Comparison of ENCODE assay signal across 14 mouse cellular contexts in genomic region chr10:20267032-20267431, GRCm38 (mm10). TPM values are rescaled to one million over a fixed set of nuclear protein-coding genes. Genes with fewer than 3 reads are reported as not detected.
DNase-seq lines count a peak whose midpoint lies in the region; ATAC-seq and TF ChIP-seq lines count a peak whose summit lies in the region.
"Had no signal": no experiment of that assay in that cellular context is flagged by ENCODE, and none has a peak within 500 bp of the region (broad histone marks: within the 10 kb centered on the region; RNA-seq: fewer than 3 reads in every experiment).

No protein-coding gene starts in this region.

- no peak for DNase-seq in forebrain, embryonic 11.5 days (ENCODE audit: low spot score)
- peak in 1 of 2 experiments; percentile 25 for DNase-seq in spleen, adult 2 months (ENCODE audit: low read depth in 1 of 2, low spot score in 2 of 2)
- no peak for DNase-seq in spleen, adult 12 weeks (ENCODE audit: low spot score)
- no peak for DNase-seq in cerebellum, adult 8-10 months
- no peak for DNase-seq in left cerebral cortex, postnatal 36 days (ENCODE audit: low spot score in 2 of 2)
- DNase-seq in cerebellum, adult 9-10 months, result no peak
- DNase-seq: embryo, embryonic 11 days; heart, postnatal 10 days; kidney, adult 2 months; layer of hippocampus, adult 9-11 months had no signal

- H3K9me3 ChIP-seq in forebrain, embryonic 13.5 days (replicated peaks), result no peaks in the 10 kb centered on the region
- no peaks in the 10 kb centered on the region for H3K9me3 ChIP-seq in forebrain, embryonic 11.5 days (ENCODE audit: control insufficient read depth, low read length)
- H3K9me3 ChIP-seq: limb, embryonic 13.5 days had no signal

- H3K27me3 ChIP-seq in forebrain, embryonic 13.5 days, result no peaks in the 10 kb centered on the region
- H3K27me3 ChIP-seq in forebrain, embryonic 11.5 days (ENCODE audit: control insufficient read depth, insufficient read depth, low read length), result no peaks in the 10 kb centered on the region
- no peaks in the 10 kb centered on the region for H3K27me3 ChIP-seq in spleen, adult 2 months (ENCODE audit: control insufficient read depth, insufficient read depth, low read length)

- TF ChIP-seq POLR2A in spleen, adult 2 months (IDR thresholded peaks at IDR 0.05; ENCODE audit: low read depth, low read length), result no peak; the same call in 1 of the 2 replicates

- H3K4me2 ChIP-seq in forebrain, embryonic 13.5 days, result no peak overlapping the region
- no peak overlapping the region for H3K4me2 ChIP-seq in forebrain, embryonic 11.5 days (ENCODE audit: low read depth, low read length, severe bottlenecking)
- H3K4me2 ChIP-seq: limb, embryonic 13.5 days had no signal

- no peak overlapping the region for H3K27ac ChIP-seq in forebrain, embryonic 13.5 days
- no peak overlapping the region for H3K27ac ChIP-seq in forebrain, embryonic 11.5 days (ENCODE audit: low read depth, low read length)
- peak overlapping the region; percentile 43 for H3K27ac ChIP-seq in spleen, adult 2 months (ENCODE audit: insufficient read depth, low read length)
- H3K27ac ChIP-seq: limb, embryonic 13.5 days; macrophage had no signal

- H3K9ac ChIP-seq in forebrain, embryonic 13.5 days, result no peak overlapping the region
- no peak overlapping the region for H3K9ac ChIP-seq in forebrain, embryonic 11.5 days (ENCODE audit: low read length)
- H3K9ac ChIP-seq: limb, embryonic 13.5 days had no signal

- H3K4me3 ChIP-seq in forebrain, embryonic 13.5 days, result no peak overlapping the region
- no peak overlapping the region for H3K4me3 ChIP-seq in forebrain, embryonic 11.5 days (ENCODE audit: low read depth, low read length)
- peak overlapping the region; percentile 52 for H3K4me3 ChIP-seq in spleen, adult 2 months (ENCODE audit: extremely low read depth, insufficient read depth, insufficient read length)
- H3K4me3 ChIP-seq: limb, embryonic 13.5 days had no signal

- 0 out of 2 replicates have a peak, but pooled peaks have one; percentile 27 for ATAC-seq in forebrain, embryonic 13.5 days
- no peak for ATAC-seq in forebrain, embryonic 11.5 days (replicated peaks; ENCODE audit: low FRiP score)
- 0 out of 2 replicates have a peak, but pooled peaks have one; percentile 23 for ATAC-seq in monocyte, adult 5-6 weeks (replicated peaks; ENCODE audit: insufficient number of reproducible peaks, low FRiP score, low TSS enrichment, poor library complexity, severe bottlenecking)

- 79% methylated on average over 10 of the region's 10 CpGs for WGBS in forebrain, embryonic 13.5 days
- WGBS in forebrain, embryonic 11.5 days, result 88% methylated on average over 10 of the region's 10 CpGs
- WGBS in spleen, adult 2 months, result 48% methylated on average over 10 of the region's 10 CpGs

- no peaks in the 10 kb centered on the region for H3K36me3 ChIP-seq in forebrain, embryonic 13.5 days (ENCODE audit: poor library complexity, severe bottlenecking)
- H3K36me3 ChIP-seq in forebrain, embryonic 11.5 days (ENCODE audit: control insufficient read depth, insufficient read depth, low read length), result no peaks in the 10 kb centered on the region
- no peaks in the 10 kb centered on the region for H3K36me3 ChIP-seq in spleen, adult 2 months (ENCODE audit: control insufficient read depth, insufficient read depth, low read length)
- H3K36me3 ChIP-seq: limb, embryonic 13.5 days had no signal

- H3K4me1 ChIP-seq in forebrain, embryonic 13.5 days, result no peaks in the 10 kb centered on the region
- H3K4me1 ChIP-seq in forebrain, embryonic 11.5 days (replicated peaks; ENCODE audit: control insufficient read depth, insufficient read depth, low read length), result no peaks in the 10 kb centered on the region
- peaks cover 3% of the 10 kb centered on the region; the same call in 1 of the 2 replicates for H3K4me1 ChIP-seq in spleen, adult 2 months (ENCODE audit: control insufficient read depth, insufficient read depth, insufficient read length)

- intact Hi-C loops in left cerebral cortex, postnatal 36 days (cut with DNase I), result no loop called here

- TF ChIP-seq CTCF in spleen, adult 2 months (IDR thresholded peaks at IDR 0.05; ENCODE audit: extremely low read depth, insufficient read depth, insufficient read length, insufficient replicate concordance), result no peak

RNA-seq across cellular contexts. Expression of gene Bclaf1, which starts 45.2 kb away (rescaled TPM):
- polyA plus RNA-seq in forebrain, embryonic 13.5 days (2015; fragmentation: Nextera tagmentation; extraction: Ambion mirVana), result 152 and 170 TPM in 2 replicates
- 185 and 196 TPM in 2 replicates for polyA plus RNA-seq in forebrain, embryonic 11.5 days (2014; fragmentation: Nextera tagmentation; extraction: Ambion mirVana)
- 9.4 and 11.5 TPM in 2 replicates for polyA plus RNA-seq in spleen, adult 2 months (2012; rRNA removed)
- total RNA-seq in monocyte, adult 5-6 weeks (2017), result 413 to 489 TPM (median 444 TPM) in 3 replicates
- 100 to 1,000 TPM in 1 of 2 experiments, 10 to 100 TPM in 1; 99.9 to 136 TPM for total RNA-seq in left cerebral cortex, postnatal 36 days (2021)

Comparison
In these comparisons a context has a peak if more than half of its experiments do, and no peak if none do; other contexts are left out.
1. RNA of gene Bclaf1, which starts 45.2 kb away (polyA plus RNA-seq): 185 to 196 TPM in forebrain, embryonic 11.5 days and 152 to 170 TPM in forebrain, embryonic 13.5 days; 9.4 to 11.5 TPM in spleen, adult 2 months; every median in the first group is over 10 times any median in the second.